Mouse (Mus musculus) hindbrain, embryonic 15.5 days (tissue): ENCODE measurements at regions not wholly inside any gene's neighbourhood (a gene's known extent, or its start where the extent isn't known, plus 50 kb on each side); places are given as distances from the start of the nearest gene placed in this dataset.

Experiments
- ATAC-seq: fragments of 200-750 bp; cut with Nextera tagmentation; 2 replicates; pipeline ENCODE4 v1.8.0; 2017; ENCODE audit warnings: low read depth, moderate number of reproducible peaks, moderate TSS enrichment; ENCODE audit not compliant: low FRiP score
- H3K27ac ChIP-seq: fragments of 300-500 bp; sonication (generic); replicated peaks from 2 replicates; pipeline ENCODE4 v1.5.1; 2015; ENCODE audit warnings: mild to moderate bottlenecking, inconsistent platforms
- H3K27me3 ChIP-seq: fragments of 300-500 bp; sonication (generic); 2 replicates; pipeline ENCODE4 v1.6.1; 2015; ENCODE audit warnings: control low read depth, inconsistent platforms
- H3K36me3 ChIP-seq: fragments of 300-500 bp; sonication (generic); 2 replicates; pipeline ENCODE4 v1.6.1; 2015; ENCODE audit warnings: control low read depth, inconsistent platforms
- H3K4me1 ChIP-seq: fragments of 300-500 bp; sonication (generic); replicated peaks from 2 replicates; pipeline ENCODE4 v1.6.1; 2015; ENCODE audit warnings: control low read depth, inconsistent platforms
- H3K4me2 ChIP-seq: fragments of 300-500 bp; sonication (generic); 2 replicates; pipeline ENCODE4 v1.6.1; 2015; ENCODE audit warnings: moderate library complexity, mild to moderate bottlenecking, inconsistent platforms
- H3K4me3 ChIP-seq: fragments of 300-500 bp; sonication (generic); 2 replicates; pipeline ENCODE4 v1.5.1; 2015; ENCODE audit warnings: mild to moderate bottlenecking, inconsistent platforms
- H3K9ac ChIP-seq: fragments of 300-500 bp; sonication (generic); 2 replicates; pipeline ENCODE4 v1.6.1; 2015; ENCODE audit warnings: inconsistent platforms
- H3K9me3 ChIP-seq: fragments of 300-500 bp; sonication (generic); 2 replicates; pipeline ENCODE4 v1.6.1; 2016; ENCODE audit warnings: control low read depth, inconsistent platforms
- WGBS: fragments of 180-500 bp; shearing (Covaris S2); methylation state at CpG from one replicate; pipeline ENCODE4 v1.1.7; 2015; 5-methylcytosine and 5-hydroxymethylcytosine counted together

DNA sequence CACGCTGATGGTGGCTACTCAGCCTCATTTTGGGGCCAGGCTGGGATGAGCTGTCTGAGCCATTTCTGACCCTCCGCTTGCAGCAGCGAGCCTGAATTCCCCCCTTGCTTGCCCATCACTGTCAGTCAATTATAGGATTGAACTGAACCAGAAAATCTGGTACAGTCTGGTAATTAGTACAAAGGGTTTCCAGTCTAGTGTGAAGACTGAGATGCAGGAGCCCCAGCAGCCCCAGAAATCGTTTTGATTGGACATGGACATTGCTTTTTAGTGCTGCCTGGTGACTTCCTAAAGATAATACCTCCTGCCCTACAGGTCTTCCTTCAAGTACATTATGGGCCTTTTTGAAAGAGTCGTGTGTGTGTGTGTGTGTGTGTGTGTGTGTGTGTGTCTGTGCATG lies 88.5 kb upstream of the Sox2 start:
- WGBS: 14% methylated on average over 5 of the region's 5 CpGs
- Histone ChIP-seq H3K9me3 (no peaks in the 10 kb centered on the region), H3K27me3 (no peaks in the 10 kb centered on the region), H3K4me2 (peak overlapping the region; percentile 20), H3K36me3 (no peaks in the 10 kb centered on the region), H3K4me1 (peaks cover 10% of the 10 kb centered on the region), H3K4me3 (peak overlapping the region; percentile 19), H3K9ac (no peak overlapping the region), H3K27ac (peak overlapping the region; percentile 53; the same call in 1 of the 2 replicates)
- ATAC-seq: peak; percentile 32; the same call in 1 of the 2 replicates

DNA sequence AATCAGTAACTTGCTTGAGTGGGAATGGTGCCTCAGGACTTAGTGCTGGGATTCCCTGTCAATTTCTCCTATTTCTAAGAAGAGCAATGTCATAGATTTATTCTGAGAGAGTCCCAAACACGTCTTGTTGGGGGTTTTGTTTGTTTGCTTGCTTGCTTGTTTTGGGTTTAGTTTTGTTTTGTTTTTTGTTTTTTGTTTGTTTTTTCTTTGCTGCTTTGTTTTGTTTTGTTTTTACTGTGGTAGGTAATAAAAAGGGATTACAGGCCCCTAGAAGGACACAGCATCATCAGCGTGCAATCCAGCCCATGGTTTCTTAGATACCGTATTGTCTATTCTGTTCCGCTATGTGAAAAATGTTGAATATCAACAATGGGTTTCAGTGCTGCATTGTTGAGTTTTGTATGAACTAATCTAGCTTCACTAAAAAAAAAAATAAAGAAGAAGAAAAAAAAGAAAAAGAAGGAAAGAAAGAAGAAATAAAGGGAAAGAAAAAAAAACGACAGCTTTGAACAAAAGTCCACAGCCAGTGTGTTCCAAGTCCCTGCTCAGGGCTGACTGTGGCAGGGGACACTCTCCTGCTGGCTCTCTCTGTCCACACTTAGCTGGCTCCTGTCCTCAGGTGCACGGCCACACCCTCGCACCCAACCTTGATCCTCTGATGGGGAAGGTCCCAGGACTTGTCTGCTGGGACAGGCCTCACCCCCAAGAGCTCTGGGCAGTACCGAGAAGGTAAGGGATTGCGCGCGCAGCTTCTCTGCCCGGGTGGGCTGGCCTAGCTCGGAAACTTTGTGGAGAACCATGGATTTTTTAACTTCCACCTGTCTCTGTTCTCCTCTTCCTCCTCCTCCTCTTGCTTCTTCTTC lies 90.1 kb upstream of the Sox2 start:
- no peaks in the 10 kb centered on the region for H3K9me3 ChIP-seq
- H3K9ac ChIP-seq: 0 out of 2 replicates have a peak overlapping the region, but pooled peaks have one; percentile 22
- peak overlapping the region; percentile 71 for H3K27ac ChIP-seq
- no peaks in the 10 kb centered on the region for H3K27me3 ChIP-seq
- H3K4me1 ChIP-seq: peaks cover 10% of the 10 kb centered on the region
- H3K4me3 ChIP-seq: peak overlapping the region; percentile 24
- H3K36me3 ChIP-seq: no peaks in the 10 kb centered on the region
- H3K4me2 ChIP-seq: peak overlapping the region; percentile 46
- no peak for ATAC-seq
- 14% methylated on average over 13 of the region's 13 CpGs for WGBS

GRCm38 (mm10) chr3:34558821-34559520 lies 91.2 kb upstream of the Sox2 start:
- H3K4me1 ChIP-seq: peaks cover 10% of the 10 kb centered on the region
- H3K36me3 ChIP-seq: no peaks in the 10 kb centered on the region
- no peak overlapping the region for H3K4me3 ChIP-seq
- peak; percentile 50 for ATAC-seq
- no peaks in the 10 kb centered on the region for H3K27me3 ChIP-seq
- no peak overlapping the region for H3K9ac ChIP-seq
- H3K27ac ChIP-seq: 0 out of 2 replicates have a peak overlapping the region, but pooled peaks have one; percentile 71
- WGBS: 20% methylated on average over 10 of the region's 10 CpGs
- no peaks in the 10 kb centered on the region for H3K9me3 ChIP-seq
- no peak overlapping the region for H3K4me2 ChIP-seq

DNA sequence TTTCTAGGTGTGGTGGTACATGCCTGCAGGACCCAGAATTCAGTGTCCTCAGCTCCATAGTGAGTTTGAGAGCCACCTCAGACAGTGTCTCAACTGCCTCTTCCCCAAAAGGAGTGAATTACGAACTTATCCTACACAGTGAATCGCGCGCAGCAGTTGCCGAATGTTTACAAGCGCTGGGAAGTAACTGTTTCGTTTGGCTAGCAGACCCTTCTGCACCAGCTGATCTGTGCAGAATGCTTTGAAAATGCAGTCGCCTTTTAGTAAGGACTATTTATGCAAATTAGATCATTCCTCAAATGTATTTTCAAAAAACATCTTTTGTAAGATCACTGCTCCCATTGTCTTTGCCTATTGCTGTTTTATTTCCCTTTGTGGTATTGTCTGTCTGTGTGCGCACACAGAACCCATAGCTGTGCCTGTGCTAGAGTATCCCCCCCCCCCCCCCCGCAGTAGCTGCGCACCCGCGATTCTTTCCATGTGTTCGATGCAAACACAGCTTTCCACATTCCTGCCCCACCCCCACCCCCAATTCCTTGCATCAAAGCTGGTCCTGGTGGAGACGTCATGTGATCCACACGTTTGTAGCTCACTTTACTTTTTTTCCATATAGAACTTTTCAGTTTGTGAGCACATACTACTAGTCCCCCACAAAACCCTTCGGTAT lies 97.5 kb upstream of the Sox2 start:
- Histone ChIP-seq H3K9me3 (no peaks in the 10 kb centered on the region), H3K36me3 (no peaks in the 10 kb centered on the region), H3K4me3 (no peak overlapping the region), H3K27me3 (no peaks in the 10 kb centered on the region; the same call in 1 of the 2 replicates), H3K9ac (no peak overlapping the region), H3K4me1 (peaks cover 5% of the 10 kb centered on the region; the same call in 1 of the 2 replicates), H3K4me2 (peak overlapping the region; percentile 33), H3K27ac (no peak overlapping the region)
- ATAC-seq: no peak
- 54% methylated on average over 17 of the region's 17 CpGs for WGBS

- H3K4me3 ChIP-seq: no peak overlapping the region
- H3K27ac ChIP-seq: no peak overlapping the region
- no peaks in the 10 kb centered on the region; the same call in 1 of the 2 replicates for H3K27me3 ChIP-seq
- H3K9ac ChIP-seq: no peak overlapping the region
- H3K4me2 ChIP-seq: no peak overlapping the region
- no peak for ATAC-seq
- H3K4me1 ChIP-seq: peaks cover 5% of the 10 kb centered on the region; the same call in 1 of the 2 replicates
- no peaks in the 10 kb centered on the region for H3K9me3 ChIP-seq
- no peaks in the 10 kb centered on the region for H3K36me3 ChIP-seq
- WGBS: 58% methylated on average over 3 of the region's 3 CpGs
Observed at GRCm38 (mm10) chr3:34551069-34551468, 99.1 kb upstream of the Sox2 start.

DNA sequence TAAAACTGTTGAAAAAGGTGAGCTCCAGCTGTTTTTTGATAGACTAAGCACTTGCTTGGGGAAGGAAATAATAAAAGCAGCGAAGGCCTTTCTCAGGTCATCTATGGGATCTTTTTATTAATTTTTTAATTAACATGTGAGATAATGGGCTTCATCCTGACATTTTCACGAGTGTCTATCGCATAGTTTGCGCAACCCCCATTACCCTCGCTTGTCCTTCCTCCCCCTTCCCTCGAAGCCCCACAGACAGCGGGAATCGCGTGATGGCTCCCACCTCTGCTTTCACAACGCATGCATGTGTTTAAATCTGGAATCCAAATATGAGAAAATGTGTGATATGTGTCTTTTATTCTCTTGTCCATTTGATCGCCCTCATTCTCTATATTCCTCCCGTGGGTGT lies 100.0 kb upstream of the Sox2 start:
- no peak overlapping the region for H3K4me2 ChIP-seq
- no peak overlapping the region for H3K27ac ChIP-seq
- peaks cover 5% of the 10 kb centered on the region; the same call in 1 of the 2 replicates for H3K4me1 ChIP-seq
- no peaks in the 10 kb centered on the region; the same call in 1 of the 2 replicates for H3K27me3 ChIP-seq
- no peak overlapping the region for H3K9ac ChIP-seq
- no peak overlapping the region for H3K4me3 ChIP-seq
- no peaks in the 10 kb centered on the region for H3K36me3 ChIP-seq
- no peaks in the 10 kb centered on the region for H3K9me3 ChIP-seq
- ATAC-seq: no peak
- 66% methylated on average over 12 of the region's 12 CpGs for WGBS

- peaks cover 3% of the 10 kb centered on the region; the same call in 1 of the 2 replicates for H3K9me3 ChIP-seq
- 39% methylated on average over 3 of the region's 3 CpGs for WGBS
- no peak overlapping the region for H3K9ac ChIP-seq
- ATAC-seq: peak; percentile 74; the same call in 1 of the 2 replicates
- no peaks in the 10 kb centered on the region for H3K36me3 ChIP-seq
- H3K4me1 ChIP-seq: peaks cover 11% of the 10 kb centered on the region
- no peak overlapping the region for H3K4me3 ChIP-seq
- no peak overlapping the region for H3K4me2 ChIP-seq
- H3K27ac ChIP-seq: no peak overlapping the region
- no peaks in the 10 kb centered on the region for H3K27me3 ChIP-seq
Observed at GRCm38 (mm10) chr3:34532451-34532850, 117.8 kb upstream of the Sox2 start.

DNA sequence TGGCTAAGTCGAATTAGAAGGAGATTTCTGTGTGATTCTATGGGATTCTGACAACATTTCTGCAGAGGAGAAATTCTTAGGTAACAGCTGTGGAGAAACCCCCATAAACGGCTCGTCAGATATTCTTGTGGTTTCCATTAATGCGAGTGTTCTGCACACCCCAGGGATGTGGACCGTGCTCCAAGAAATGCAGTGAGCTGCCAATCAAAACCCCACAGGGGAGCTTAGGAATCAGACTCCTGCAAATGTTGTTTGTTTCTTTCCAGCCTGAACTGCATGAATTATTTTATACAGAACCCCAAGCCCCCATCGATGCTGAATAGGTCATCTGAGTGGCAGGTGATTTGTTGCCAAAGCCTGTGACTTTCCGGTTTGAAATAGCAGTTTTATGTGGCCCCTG lies 118.4 kb upstream of the Sox2 start:
- Histone ChIP-seq H3K27ac (no peak overlapping the region), H3K27me3 (no peaks in the 10 kb centered on the region), H3K36me3 (no peaks in the 10 kb centered on the region), H3K4me1 (peaks cover 11% of the 10 kb centered on the region), H3K9me3 (peaks cover 1% of the 10 kb centered on the region; the same call in 1 of the 2 replicates), H3K4me3 (no peak overlapping the region), H3K4me2 (no peak overlapping the region), H3K9ac (no peak overlapping the region)
- 24% methylated on average over 7 of the region's 7 CpGs for WGBS
- ATAC-seq: 0 out of 2 replicates have a peak, but pooled peaks have one; percentile 51

- Histone ChIP-seq H3K9ac (no peak overlapping the region), H3K27me3 (no peaks in the 10 kb centered on the region), H3K4me2 (no peak overlapping the region), H3K27ac (no peak overlapping the region), H3K9me3 (peaks cover 5% of the 10 kb centered on the region), H3K4me3 (no peak overlapping the region), H3K4me1 (peaks cover 11% of the 10 kb centered on the region), H3K36me3 (no peaks in the 10 kb centered on the region)
- no peak for ATAC-seq
Observed at GRCm38 (mm10) chr3:34527546-34527945, 122.7 kb upstream of the Sox2 start.

GRCm38 (mm10) chr3:34525730-34526129 lies 124.5 kb upstream of the Sox2 start:
- H3K36me3 ChIP-seq: no peaks in the 10 kb centered on the region
- H3K4me3 ChIP-seq: no peak overlapping the region
- no peak overlapping the region for H3K27ac ChIP-seq
- peaks cover 5% of the 10 kb centered on the region for H3K9me3 ChIP-seq
- no peak for ATAC-seq
- WGBS: 94% methylated on average over 5 of the region's 5 CpGs
- H3K9ac ChIP-seq: no peak overlapping the region
- H3K4me1 ChIP-seq: no peaks in the 10 kb centered on the region
- H3K27me3 ChIP-seq: no peaks in the 10 kb centered on the region
- H3K4me2 ChIP-seq: no peak overlapping the region

DNA sequence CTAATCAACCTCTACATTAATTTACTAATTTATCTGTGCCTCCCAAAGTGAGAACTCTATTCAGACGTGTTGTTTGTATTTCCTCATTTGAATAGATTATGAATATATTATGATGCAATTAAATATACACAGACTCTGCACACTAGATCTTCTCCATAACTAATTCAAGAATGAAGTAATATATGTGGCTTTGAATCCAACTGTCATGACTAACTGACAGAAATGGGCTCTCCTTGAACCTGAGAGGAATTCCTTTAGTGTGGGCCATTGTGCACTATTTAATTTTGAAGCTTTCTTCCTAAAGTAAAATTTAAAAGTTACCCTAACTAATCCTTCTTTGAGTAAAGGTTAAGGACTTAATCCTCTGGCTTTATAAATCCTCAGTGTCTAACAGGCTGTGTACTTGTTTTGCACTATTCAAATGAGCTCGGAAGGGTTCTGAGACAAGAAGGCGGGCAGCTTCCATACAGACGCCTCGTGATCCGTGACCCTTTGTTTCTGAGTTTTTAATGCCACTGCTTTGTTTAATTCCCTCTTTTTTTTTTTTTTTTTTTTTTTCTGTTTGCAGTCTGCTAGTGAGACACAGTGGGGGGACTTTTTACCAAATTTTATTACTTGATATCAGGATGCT lies 128.0 kb upstream of the Sox2 start:
- Histone ChIP-seq H3K27me3 (no peaks in the 10 kb centered on the region), H3K9me3 (peaks cover 5% of the 10 kb centered on the region), H3K27ac (no peak overlapping the region), H3K9ac (no peak overlapping the region), H3K4me3 (no peak overlapping the region), H3K4me1 (no peaks in the 10 kb centered on the region), H3K36me3 (no peaks in the 10 kb centered on the region), H3K4me2 (no peak overlapping the region)
- 37% methylated on average over 6 of the region's 6 CpGs for WGBS
- no peak for ATAC-seq
